Mouse (Mus musculus) stomach, embryonic 15.5 days (tissue): ENCODE data around the gene Phb2. TPM values are rescaled to one million over a fixed set of nuclear protein-coding genes. Genes with fewer than 3 reads are reported as not detected.

Experiments
- ATAC-seq: fragments of 200-750 bp; cut with Nextera tagmentation; 2 replicates; pipeline ENCODE4 v1.8.0; 2017; ENCODE audit warnings: low read depth, moderate number of reproducible peaks, moderate TSS enrichment; ENCODE audit not compliant: insufficient read depth, low FRiP score
- H3K27ac ChIP-seq: fragments of 300-500 bp; sonication (generic); 2 replicates; pipeline ENCODE4 v1.5.1; 2015; ENCODE audit warnings: mild to moderate bottlenecking, inconsistent platforms
- H3K27me3 ChIP-seq: fragments of 300-500 bp; sonication (generic); replicated peaks from 2 replicates; pipeline ENCODE4 v1.6.1; 2015; ENCODE audit warnings: inconsistent platforms
- H3K36me3 ChIP-seq: fragments of 300-500 bp; sonication (generic); 2 replicates; pipeline ENCODE4 v1.6.1; 2015; ENCODE audit warnings: inconsistent platforms
- H3K4me1 ChIP-seq: fragments of 300-500 bp; sonication (generic); 2 replicates; pipeline ENCODE4 v1.6.1; 2015; ENCODE audit warnings: inconsistent platforms
- H3K4me2 ChIP-seq: fragments of 300-500 bp; sonication (generic); 2 replicates; pipeline ENCODE4 v1.6.1; 2015; ENCODE audit warnings: mild to moderate bottlenecking, inconsistent platforms
- H3K4me3 ChIP-seq: fragments of 300-500 bp; sonication (generic); replicated peaks from 2 replicates; pipeline ENCODE4 v1.5.1; 2015; ENCODE audit warnings: inconsistent platforms
- H3K9ac ChIP-seq: fragments of 300-500 bp; sonication (generic); 2 replicates; pipeline ENCODE4 v1.6.1; 2015; ENCODE audit warnings: inconsistent platforms
- H3K9me3 ChIP-seq: fragments of 300-500 bp; sonication (generic); 2 replicates; pipeline ENCODE4 v1.6.1; 2016; ENCODE audit warnings: inconsistent platforms
- WGBS: fragments of 180-500 bp; shearing (Covaris S2); methylation state at CpG from one replicate; pipeline ENCODE4 v1.1.7; 2015; 5-methylcytosine and 5-hydroxymethylcytosine counted together
- polyA plus RNA-seq: library from polyadenylated mRNA; unstranded; fragments of >200 nt; fragmentation: Nextera tagmentation; extraction: Ambion mirVana; gene quantifications from 2 replicates; pipeline ENCODE4 v1.2.1, GENCODE M21; 2015

Gene Phb2
- polyA plus RNA-seq, 1 experiment from 2014 or later, result 355 TPM

- no peak overlapping the region for H3K4me2 ChIP-seq
- peaks cover 5% of the 10 kb centered on the region; the same call in 1 of the 2 replicates for H3K4me1 ChIP-seq
- H3K9ac ChIP-seq, result no peak overlapping the region
- no peak for ATAC-seq
- no peaks in the 10 kb centered on the region for H3K27me3 ChIP-seq
- WGBS, result 75% methylated on average over 8 of the region's 8 CpGs
- no peak overlapping the region for H3K4me3 ChIP-seq
- H3K36me3 ChIP-seq, result no peaks in the 10 kb centered on the region
- no peak overlapping the region for H3K27ac ChIP-seq
- no peaks in the 10 kb centered on the region for H3K9me3 ChIP-seq
Observed at GRCm38 (mm10) chr6:124729850-124730705, 17.9 kb downstream of the Phb2 start.

GRCm38 (mm10) chr6:124731038-124731437 lies 18.9 kb downstream of the Phb2 start:
- Histone ChIP-seq H3K4me1 (peaks cover 5% of the 10 kb centered on the region; the same call in 1 of the 2 replicates), H3K4me3 (no peak overlapping the region), H3K9me3 (no peaks in the 10 kb centered on the region), H3K4me2 (no peak overlapping the region), H3K27ac (no peak overlapping the region), H3K9ac (no peak overlapping the region), H3K27me3 (no peaks in the 10 kb centered on the region), H3K36me3 (no peaks in the 10 kb centered on the region)
- ATAC-seq, result no peak
- 86% methylated on average over 7 of the region's 7 CpGs for WGBS

GRCm38 (mm10) chr6:124732476-124733370 lies 20.6 kb downstream of the Phb2 start:
- peak overlapping the region; percentile 16 for H3K4me3 ChIP-seq
- peaks cover 4% of the 10 kb centered on the region; the same call in 1 of the 2 replicates for H3K4me1 ChIP-seq
- no peak overlapping the region for H3K27ac ChIP-seq
- no peaks in the 10 kb centered on the region for H3K27me3 ChIP-seq
- H3K9me3 ChIP-seq, result no peaks in the 10 kb centered on the region
- peak; percentile 45; the same call in 1 of the 2 replicates for ATAC-seq
- H3K9ac ChIP-seq, result no peak overlapping the region
- no peak overlapping the region for H3K4me2 ChIP-seq
- H3K36me3 ChIP-seq, result no peaks in the 10 kb centered on the region
- 52% methylated on average over 19 of the region's 19 CpGs for WGBS

- H3K27ac ChIP-seq, result no peak overlapping the region
- H3K4me2 ChIP-seq, result no peak overlapping the region
- WGBS, result 80% methylated on average over 3 of the region's 3 CpGs
- no peak overlapping the region for H3K9ac ChIP-seq
- H3K4me1 ChIP-seq, result 0 out of 2 replicates have a peak, but pooled peaks cover 6% of the 10 kb centered on the region
- H3K9me3 ChIP-seq, result no peaks in the 10 kb centered on the region
- H3K27me3 ChIP-seq, result no peaks in the 10 kb centered on the region
- no peak for ATAC-seq
- H3K4me3 ChIP-seq, result no peak overlapping the region
- no peaks in the 10 kb centered on the region for H3K36me3 ChIP-seq
Observed at GRCm38 (mm10) chr6:124734417-124734816, 22.3 kb downstream of the Phb2 start.

GRCm38 (mm10) chr6:124737040-124737439 lies 24.9 kb downstream of the Phb2 start:
- no peak overlapping the region for H3K4me2 ChIP-seq
- H3K9me3 ChIP-seq, result no peaks in the 10 kb centered on the region
- H3K27ac ChIP-seq, result no peak overlapping the region
- no peak overlapping the region for H3K4me3 ChIP-seq
- H3K27me3 ChIP-seq, result no peaks in the 10 kb centered on the region
- H3K4me1 ChIP-seq, result peaks cover 18% of the 10 kb centered on the region
- no peak for ATAC-seq
- WGBS, result 90% methylated on average over 11 of the region's 11 CpGs
- H3K9ac ChIP-seq, result no peak overlapping the region
- no peaks in the 10 kb centered on the region for H3K36me3 ChIP-seq

- H3K4me3 ChIP-seq, result peak within 1 kb of the TSS; percentile 23
- H3K36me3 ChIP-seq, result peaks cover 9% of the 10 kb centered on the region
- peak within 1 kb of the TSS; percentile 41 for H3K4me2 ChIP-seq
- H3K4me1 ChIP-seq, result peaks cover 17% of the 10 kb centered on the region
- H3K27ac ChIP-seq, result peak within 1 kb of the TSS; percentile 99
- no peaks in the 10 kb centered on the region for H3K9me3 ChIP-seq
- no peak within 1 kb of the TSS for H3K9ac ChIP-seq
- no peaks in the 10 kb centered on the region for H3K27me3 ChIP-seq
- peak; percentile 82 for ATAC-seq
- whole genome bisulfite sequencing, result 23% methylated on average over 15 of the region's 15 CpGs
Observed at GRCm38 (mm10) chr6:124738511-124739023, 26.4 kb downstream of the Phb2 start, which contains the start of gene Ptpn6. TSS of gene Ptpn6 (minus strand) at chr6:124738714.

- H3K9me3 ChIP-seq, result no peaks in the 10 kb centered on the region
- H3K4me3 ChIP-seq, result no peak overlapping the region
- WGBS, result 78% methylated on average over 10 of the region's 10 CpGs
- no peak for ATAC-seq
- H3K27me3 ChIP-seq, result no peaks in the 10 kb centered on the region
- peaks cover 15% of the 10 kb centered on the region for H3K36me3 ChIP-seq
- H3K9ac ChIP-seq, result no peak overlapping the region
- H3K4me2 ChIP-seq, result peak overlapping the region; percentile 41; the same call in 1 of the 2 replicates
- peaks cover 17% of the 10 kb centered on the region for H3K4me1 ChIP-seq
- H3K27ac ChIP-seq, result peak overlapping the region; percentile 99; the same call in 1 of the 2 replicates
Observed at GRCm38 (mm10) chr6:124739231-124739796, 27.2 kb downstream of the Phb2 start.

GRCm38 (mm10) chr6:124740211-124740887 lies 28.2 kb downstream of the Phb2 start:
- Histone ChIP-seq H3K36me3 (peaks cover 24% of the 10 kb centered on the region), H3K4me1 (peaks cover 23% of the 10 kb centered on the region), H3K9me3 (no peaks in the 10 kb centered on the region), H3K4me3 (peak overlapping the region; percentile 60), H3K9ac (peak overlapping the region; percentile 77), H3K27ac (peak overlapping the region; percentile 99), H3K4me2 (peak overlapping the region; percentile 78), H3K27me3 (no peaks in the 10 kb centered on the region)
- ATAC-seq, result peak; percentile 6
- WGBS, result under 1% methylated on average over 29 of the region's 29 CpGs

- Histone ChIP-seq H3K27me3 (no peaks in the 10 kb centered on the region), H3K36me3 (peaks cover 24% of the 10 kb centered on the region), H3K4me2 (peak within 1 kb of the TSS; percentile 78), H3K4me1 (peaks cover 28% of the 10 kb centered on the region), H3K4me3 (peak within 1 kb of the TSS; percentile 60), H3K9ac (peak within 1 kb of the TSS; percentile 77), H3K9me3 (no peaks in the 10 kb centered on the region), H3K27ac (peak within 1 kb of the TSS; percentile 99)
- WGBS, result under 1% methylated on average over 41 of the region's 41 CpGs
- ATAC-seq, result peak; percentile 74
Observed at GRCm38 (mm10) chr6:124740888-124741761, 29.0 kb downstream of the Phb2 start, which contains the start of gene Grcc10. TSS of gene Grcc10 (minus strand) at chr6:124741374.

- Histone ChIP-seq H3K4me3 (peak overlapping the region; percentile 60; the same call in 1 of the 2 replicates), H3K27me3 (no peaks in the 10 kb centered on the region), H3K9me3 (no peaks in the 10 kb centered on the region), H3K27ac (peak overlapping the region; percentile 99), H3K9ac (no peak overlapping the region; the same call in 1 of the 2 replicates), H3K36me3 (peaks cover 25% of the 10 kb centered on the region), H3K4me2 (peak overlapping the region; percentile 78), H3K4me1 (peaks cover 35% of the 10 kb centered on the region)
- ATAC-seq, result no peak
- WGBS, result 78% methylated on average over 3 of the region's 3 CpGs
Observed at GRCm38 (mm10) chr6:124741842-124742241, 29.7 kb downstream of the Phb2 start.
